Mouse (Mus musculus) olfactory bulb, adult 2 months (tissue): ENCODE results near the gene Zdhhc17.

Source experiments
- CTCF ChIP-seq: fragments of 200-500 bp; IDR thresholded peaks from 2 replicates; pipeline ENCODE4 v1.5.1; 2012; ENCODE audit warnings: low read depth, mild to moderate bottlenecking, low read length, moderate library complexity; ENCODE audit not compliant: insufficient read depth
- POLR2A ChIP-seq: fragments of 200-500 bp; IDR thresholded peaks from 2 replicates; pipeline ENCODE4 v1.6.1; 2012; ENCODE audit warnings: mild to moderate bottlenecking, low read depth, low read length, moderate library complexity; ENCODE audit not compliant: insufficient read depth

DNA sequence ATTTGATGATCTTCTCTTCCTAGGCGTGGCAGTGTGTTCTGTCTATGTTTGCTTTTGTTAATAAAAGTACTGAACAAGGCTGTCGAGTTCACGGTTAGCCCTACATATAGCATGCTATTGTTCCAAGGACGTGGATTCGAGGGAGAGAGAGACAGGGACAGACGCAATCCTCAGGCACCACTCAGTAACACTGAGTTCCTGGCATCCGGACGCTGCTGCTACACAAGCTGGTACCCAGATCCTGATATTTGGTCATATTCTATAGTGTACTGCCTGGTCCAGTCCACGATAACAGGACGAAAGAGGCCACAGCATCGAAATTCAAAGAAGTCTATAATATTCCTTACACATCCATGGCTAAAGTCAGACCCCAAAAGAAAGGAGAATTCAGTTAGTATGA lies 65.8 kb downstream of the Zdhhc17 start:
- TF ChIP-seq CTCF, result no peak
- TF ChIP-seq POLR2A, result no peak
